Mouse (Mus musculus) kidney, adult 2 months (tissue): ENCODE measurements around the gene Klk1b8.

Source experiments
- CTCF ChIP-seq: fragments of 200-500 bp; conservative IDR thresholded peaks from 2 replicates; pipeline ENCODE4 v1.5.1; 2011; ENCODE audit warnings: low read depth, mild to moderate bottlenecking, control low read depth, low read length, moderate library complexity, mixed read lengths; ENCODE audit not compliant: insufficient read depth, insufficient read length
- POLR2A ChIP-seq: fragments of 200-500 bp; IDR thresholded peaks from one replicate; pipeline ENCODE4 v1.6.1; 2011; ENCODE audit warnings: low read depth, low read length, control low read depth

DNA sequence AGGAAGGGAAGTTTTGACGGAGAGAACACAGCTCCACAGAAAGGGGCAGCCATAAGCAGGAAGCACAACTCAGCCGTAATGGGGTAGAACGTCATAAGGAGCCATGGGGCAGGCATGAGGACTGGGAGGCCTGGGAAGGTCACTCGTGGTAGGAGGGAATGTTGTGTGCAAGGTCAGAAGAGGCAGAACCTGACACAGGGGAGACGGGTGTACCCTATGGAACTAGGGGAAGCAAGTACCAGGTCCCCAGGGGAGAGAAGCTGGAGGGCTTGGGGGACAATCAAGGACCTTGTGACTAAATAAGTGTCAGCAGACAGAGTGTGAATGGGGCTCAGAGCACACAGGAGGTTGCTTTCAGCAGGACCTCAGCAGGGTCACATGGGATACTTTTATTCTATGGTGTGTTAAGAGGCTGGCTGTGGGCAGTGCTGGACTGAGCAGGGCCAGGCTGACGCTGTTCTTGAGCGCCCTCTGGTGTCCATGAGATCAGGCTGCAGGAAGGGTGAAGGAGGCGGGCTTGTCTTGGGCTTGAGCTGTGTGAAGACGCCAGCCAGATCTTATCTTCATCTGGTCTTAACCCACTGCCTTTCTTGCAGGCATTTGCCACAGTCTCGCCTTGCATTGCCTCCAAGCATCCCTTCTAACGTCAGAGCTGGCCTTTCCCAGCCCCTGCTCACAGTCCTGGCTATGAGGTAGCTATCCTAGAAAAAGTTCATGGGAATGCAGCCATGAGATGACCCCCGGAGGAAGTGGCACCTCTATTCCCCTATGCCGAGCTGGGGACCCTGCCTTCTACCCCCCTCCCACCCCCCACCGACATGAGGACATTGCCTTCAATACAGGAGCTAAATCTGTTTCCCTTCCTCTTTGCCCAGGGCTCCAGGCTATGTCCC, 30.7 kb upstream of the Klk1b8 start:
- TF ChIP-seq POLR2A (no peak), CTCF (peak; percentile 93)
